Mouse (Mus musculus): Measurements from ENCODE around the gene Pbrm1. TPM values are rescaled to one million over a fixed set of nuclear protein-coding genes. Genes with fewer than 3 reads are reported as not detected.
A peak's percentile ranks its signal among the peaks of the same experiment; 100 is the strongest.

The Pbrm1 gene
- polyA plus RNA-seq, 1 experiment, result 21.5 TPM

- DNase-seq (ENCODE audit: low spot score), result no peak
These were observed 114.2 kb downstream of the Pbrm1 start for GRCm38 (mm10) chr14:31133023-31133665.

GRCm38 (mm10) chr14:31134015-31135000 is 115.4 kb downstream of the Pbrm1 start:
- no peak for DNase-seq (ENCODE audit: low spot score)

GRCm38 (mm10) chr14:31135495-31136410 is 116.8 kb downstream of the Pbrm1 start:
- no peak for DNase-seq (ENCODE audit: low spot score)

GRCm38 (mm10) chr14:31136411-31137280 is 117.7 kb downstream of the Pbrm1 start:
- DNase-seq (ENCODE audit: low spot score), result no peak

- no peak for DNase-seq (ENCODE audit: low spot score)
These were observed 118.3 kb downstream of the Pbrm1 start for GRCm38 (mm10) chr14:31137281-31137595.

- no peak for DNase-seq (ENCODE audit: low spot score)
These were observed 118.9 kb downstream of the Pbrm1 start for GRCm38 (mm10) chr14:31137791-31138190.

- DNase-seq (ENCODE audit: low spot score), result peak; percentile 13
These were observed 119.4 kb downstream of the Pbrm1 start for GRCm38 (mm10) chr14:31138219-31138896.

GRCm38 (mm10) chr14:31138897-31139429 is 120.0 kb downstream of the Pbrm1 start:
- DNase-seq (ENCODE audit: low spot score), result peak; percentile 13

GRCm38 (mm10) chr14:31139666-31140065 is 120.7 kb downstream of the Pbrm1 start:
- DNase-seq (ENCODE audit: low spot score), result no peak

- no peak for DNase-seq (ENCODE audit: low spot score)
These were observed 121.2 kb downstream of the Pbrm1 start for GRCm38 (mm10) chr14:31140141-31140540.

GRCm38 (mm10) chr14:31141011-31141410 is 122.1 kb downstream of the Pbrm1 start:
- no peak for DNase-seq (ENCODE audit: low spot score)

- DNase-seq (ENCODE audit: low spot score), result no peak
These were observed 126.8 kb downstream of the Pbrm1 start for GRCm38 (mm10) chr14:31145694-31146093.

GRCm38 (mm10) chr14:31160196-31161150 is 141.5 kb downstream of the Pbrm1 start:
- DNase-seq (ENCODE audit: low spot score), result no peak

GRCm38 (mm10) chr14:31161191-31161590 is 142.3 kb downstream of the Pbrm1 start:
- DNase-seq (ENCODE audit: low spot score), result no peak

GRCm38 (mm10) chr14:31161638-31162037 is 142.7 kb downstream of the Pbrm1 start:
- DNase-seq (ENCODE audit: low spot score), result no peak

- DNase-seq (ENCODE audit: low spot score), result no peak
These were observed 145.1 kb downstream of the Pbrm1 start for GRCm38 (mm10) chr14:31164067-31164466.

GRCm38 (mm10) chr14:31165010-31165409 is 146.1 kb downstream of the Pbrm1 start:
- no peak for DNase-seq (ENCODE audit: low spot score)

- DNase-seq (ENCODE audit: low spot score), result no peak
These were observed 146.5 kb downstream of the Pbrm1 start for GRCm38 (mm10) chr14:31165458-31165857.

Data from urinary bladder, adult 2 months (tissue).